Mouse (Mus musculus) megakaryocyte, embryonic 14.5 days (primary cell): ENCODE data around the gene Xpr1.

ENCODE experiments used
- FLI1 ChIP-seq: IDR thresholded peaks from 2 replicates; pipeline ENCODE4 v1.6.1; 2012; ENCODE audit warnings: low read length, inconsistent platforms, mixed read lengths
- GATA1 ChIP-seq: IDR thresholded peaks from 3 replicates; pipeline ENCODE4 v1.6.1; 2012; ENCODE audit warnings: mixed read lengths, low read length, inconsistent platforms, borderline replicate concordance

- no peak for TF ChIP-seq GATA1
- TF ChIP-seq FLI1 = no peak
Observed at GRCm38 (mm10) chr1:155339622-155340021, 77.6 kb downstream of the Xpr1 start.
